Mouse (Mus musculus) gonadal fat pad, adult 2 months (tissue): ENCODE data around the gene Agbl1. TPM values are rescaled to one million over a fixed set of nuclear protein-coding genes. Genes with fewer than 3 reads are reported as not detected.
"Not testable (repeated sequence)": the region's sequence is repeated elsewhere in the genome, so short reads cannot be mapped to it uniquely, and the experiment has no call there.

Source experiments
- DNase-seq: peaks from one replicate; pipeline ENCODE4 v3.0.0-alpha.2; 2012; ENCODE audit warnings: low read depth
- polyA plus RNA-seq: library from polyadenylated mRNA; depleted of rRNA; stranded (reverse); fragments of >200 nt; gene quantifications from 2 replicates; pipeline ENCODE4 v1.2.3, GENCODE M21; 2012; rRNA removed

The Agbl1 gene
- polyA plus RNA-seq, result 0.08 TPM in 1 of 2 replicates, not detected in the other

DNA sequence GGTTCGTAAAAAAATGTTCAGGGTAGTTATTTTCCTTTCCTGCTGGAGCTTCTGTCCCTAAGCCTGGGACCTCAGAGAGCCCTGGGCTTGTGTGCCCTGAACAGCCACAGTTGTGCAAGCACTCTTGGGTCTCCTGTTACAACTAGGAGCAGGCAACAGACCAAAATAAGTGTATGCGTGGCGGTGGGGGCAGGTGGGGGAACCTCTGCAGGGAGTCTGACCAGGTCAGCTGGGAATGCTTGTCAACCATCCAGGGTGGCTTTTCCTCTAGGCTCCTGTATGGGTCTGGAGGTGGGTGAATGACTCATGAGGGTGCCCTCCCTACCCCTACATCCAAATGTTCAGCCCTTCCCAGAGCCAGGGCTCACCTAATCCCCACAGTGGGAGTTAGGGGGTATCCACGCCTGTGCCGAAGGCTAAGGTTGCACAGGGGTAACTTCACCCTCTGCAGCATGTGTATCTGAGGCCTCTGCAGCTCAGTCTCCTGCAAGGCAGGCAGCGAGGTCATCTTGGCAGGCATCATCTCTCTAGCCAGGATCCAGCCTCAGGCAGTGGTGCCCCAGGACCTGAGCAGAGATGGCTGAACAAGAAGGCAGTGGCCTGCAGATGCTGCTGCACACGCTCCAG lies at the start of gene Agbl1:
Gene Agbl1 (plus strand): TSS at position 577 of the 627 bp plus-strand sequence.
- no peak for DNase-seq

DNA sequence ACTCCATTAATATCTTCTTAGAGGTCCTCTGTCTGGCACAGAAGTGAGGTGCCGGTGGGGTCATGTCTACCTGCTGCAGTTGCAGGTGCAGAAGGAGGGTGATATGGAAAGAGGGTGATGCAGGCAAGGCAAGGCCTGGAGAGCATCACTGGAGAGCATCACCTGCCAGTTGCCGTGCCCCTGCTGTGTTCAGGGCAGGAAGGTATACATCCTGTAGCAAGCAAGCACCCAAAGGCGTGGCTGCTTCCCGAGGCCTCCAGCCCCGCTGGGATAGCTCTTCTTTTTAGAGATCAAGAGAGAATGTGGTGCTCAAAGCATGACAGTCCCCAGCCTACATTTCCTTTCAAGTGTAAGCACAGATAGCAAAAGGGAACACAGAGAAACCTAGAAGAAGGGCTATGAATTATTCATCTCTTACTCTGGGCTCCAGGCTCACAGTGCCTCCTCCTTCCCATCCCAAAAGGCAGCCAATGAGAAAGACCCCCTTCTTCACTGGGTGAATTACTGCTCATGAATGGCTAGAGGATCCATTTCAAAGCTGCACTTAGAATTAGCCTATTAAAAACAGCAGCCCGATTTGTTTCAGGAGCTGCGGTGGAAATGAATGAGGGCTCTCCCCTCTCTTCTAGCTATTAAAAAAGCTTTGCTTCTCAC lies 44.6 kb upstream of the Agbl1 start:
- no peak for DNase-seq

DNA sequence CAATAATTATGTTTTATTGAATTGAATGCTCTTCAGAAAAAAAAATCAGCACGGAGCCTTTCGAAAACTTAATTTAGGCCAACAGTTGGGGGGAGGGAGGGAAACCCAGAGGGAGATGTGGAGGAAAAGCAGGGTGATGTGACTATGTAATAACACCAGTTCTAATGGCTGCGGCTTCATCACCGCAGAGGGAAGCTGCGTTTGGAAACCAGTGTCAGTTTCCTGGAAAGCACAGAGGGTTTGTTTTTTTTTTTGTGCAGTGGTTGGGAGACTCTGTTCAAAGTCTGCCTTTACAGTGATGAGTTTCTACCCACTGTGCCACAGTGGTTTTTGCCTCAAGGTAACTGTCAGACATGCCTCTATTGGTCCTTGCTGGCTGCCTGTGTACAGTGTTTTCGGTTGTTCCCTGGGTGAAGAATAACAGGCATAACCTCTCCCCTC lies 44.0 kb upstream of the Agbl1 start:
- DNase-seq, result no peak

DNA sequence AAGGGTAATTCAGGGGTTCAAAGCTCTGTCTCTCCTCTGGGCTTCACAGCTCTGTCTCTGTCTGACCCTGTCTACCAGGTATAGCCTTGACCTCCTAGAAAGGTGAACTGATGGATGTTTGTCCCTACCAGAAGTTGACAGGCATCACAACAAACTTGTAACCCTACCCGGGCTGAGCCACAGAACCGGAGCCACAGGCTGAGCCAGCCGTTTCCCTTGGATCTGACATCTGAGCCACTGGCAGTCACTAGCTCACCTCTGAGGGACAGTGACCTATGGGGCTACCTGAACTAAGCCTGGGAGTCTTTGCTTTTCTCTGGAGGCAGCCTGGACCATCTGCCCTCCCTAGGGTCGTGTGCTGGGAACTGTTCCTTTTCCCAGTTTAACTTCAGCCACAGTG lies 11.1 kb upstream of the Agbl1 start:
- DNase-seq, result no peak

DNA sequence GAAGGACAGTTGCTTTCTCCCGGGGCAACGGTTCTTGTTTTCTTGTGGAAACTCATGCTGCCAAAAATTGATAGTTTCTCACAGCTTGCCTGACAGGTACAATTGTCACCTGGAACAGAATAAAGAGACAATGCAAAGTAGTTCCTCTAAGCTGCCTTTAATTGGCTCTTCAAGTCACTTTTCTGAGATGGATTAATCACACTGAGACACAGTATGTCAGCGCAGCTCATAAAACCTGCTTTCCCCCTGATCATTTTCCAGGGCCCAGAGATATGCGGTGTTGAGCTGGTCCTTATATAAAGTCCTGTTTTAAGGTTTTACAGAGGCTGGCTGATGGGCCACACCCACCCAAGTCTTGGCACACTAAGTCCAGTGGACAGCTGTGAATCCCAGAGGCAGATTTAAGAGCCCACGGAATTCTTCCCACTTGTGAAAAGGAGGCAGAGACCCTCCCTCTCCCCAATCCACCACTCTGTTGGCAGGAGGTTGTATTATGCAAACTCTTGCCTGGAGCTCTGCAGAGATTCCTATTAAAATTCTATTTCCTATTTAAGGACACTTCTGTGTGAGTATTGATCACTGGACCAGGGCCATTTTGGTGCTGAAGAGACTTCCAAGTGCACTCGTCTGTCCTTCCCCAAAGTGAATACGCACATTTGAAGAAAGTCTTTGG lies 9.8 kb upstream of the Agbl1 start:
- DNase-seq, result no peak

DNA sequence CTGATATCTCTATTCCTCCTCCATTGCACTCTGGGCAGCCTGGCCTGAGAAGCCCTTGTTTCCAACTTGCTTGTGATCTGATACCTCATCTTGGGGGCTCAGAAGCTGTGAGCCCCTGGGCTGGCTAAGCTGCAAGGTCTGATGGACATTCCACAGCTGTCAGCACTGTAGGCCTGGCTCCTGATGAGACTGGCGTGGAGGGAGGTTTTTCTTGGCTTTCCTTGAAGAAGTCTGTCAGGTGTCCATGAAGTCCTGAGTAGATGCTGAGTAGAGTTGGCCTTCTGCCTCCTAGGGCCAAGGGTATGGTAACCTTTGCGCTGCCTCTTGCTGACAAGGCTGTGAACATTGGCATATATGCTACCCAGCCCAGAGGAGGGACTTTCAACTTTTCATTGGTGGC lies 7.0 kb upstream of the Agbl1 start:
- no peak for DNase-seq

DNA sequence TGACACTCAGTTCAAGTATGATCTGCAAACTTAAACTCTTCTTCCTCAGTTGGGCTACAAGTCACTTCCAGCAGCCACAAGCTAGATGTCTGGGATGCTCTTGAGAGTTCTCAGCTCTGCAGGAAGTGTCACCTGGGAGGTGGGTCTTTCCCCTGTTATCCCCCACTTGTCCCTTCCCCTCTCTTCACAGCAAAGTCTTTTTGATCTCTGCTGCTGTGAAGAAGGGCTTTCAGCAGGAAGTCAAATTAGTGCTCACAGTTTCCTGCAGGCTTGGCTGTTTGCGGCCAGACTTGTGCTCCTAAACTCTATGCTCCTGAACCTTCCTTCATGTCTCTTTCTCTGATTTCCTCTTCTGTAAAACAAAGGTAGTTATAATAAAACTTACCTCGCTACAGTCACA lies 806 bp upstream of the Agbl1 start:
- DNase-seq, result no peak

DNA sequence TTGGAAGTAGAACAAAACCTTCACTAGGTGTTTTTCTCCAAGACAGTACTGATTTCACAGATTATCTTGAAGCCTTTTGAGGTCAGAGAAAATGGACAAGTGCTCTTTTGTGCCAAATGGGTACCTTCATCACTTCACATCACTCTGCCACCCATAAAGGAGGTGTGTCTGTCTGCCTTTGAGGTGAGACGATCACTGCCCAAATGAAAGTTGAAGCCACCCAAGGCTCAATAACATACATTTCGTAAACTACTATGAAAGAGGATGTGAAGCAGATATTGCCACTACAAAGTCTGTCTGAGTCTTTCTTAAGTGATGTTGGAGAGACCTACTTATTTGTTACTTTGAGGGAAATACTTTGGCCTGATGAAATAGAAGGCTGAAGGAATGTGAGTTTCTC lies 4.6 kb downstream of the Agbl1 start:
- DNase-seq, result no peak

DNA sequence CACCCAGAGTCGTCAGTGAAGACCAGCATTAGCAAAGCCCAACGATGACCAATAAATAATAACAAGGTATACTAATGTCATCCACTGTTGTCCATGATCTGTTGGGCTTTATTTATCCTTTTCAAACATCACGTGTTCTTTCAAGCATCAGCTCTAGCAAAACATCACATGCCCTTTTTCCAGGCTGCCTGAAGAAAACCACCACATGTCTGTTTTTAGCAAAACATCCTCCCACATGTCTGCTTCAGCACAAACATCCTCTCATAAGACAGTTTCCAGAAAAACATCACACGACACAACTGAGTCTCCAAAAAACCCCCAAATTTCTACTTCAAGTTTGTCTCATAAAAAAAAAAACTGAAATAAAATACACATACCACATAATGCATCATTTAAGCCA lies 7.8 kb downstream of the Agbl1 start:
- DNase-seq, result no peak

DNA sequence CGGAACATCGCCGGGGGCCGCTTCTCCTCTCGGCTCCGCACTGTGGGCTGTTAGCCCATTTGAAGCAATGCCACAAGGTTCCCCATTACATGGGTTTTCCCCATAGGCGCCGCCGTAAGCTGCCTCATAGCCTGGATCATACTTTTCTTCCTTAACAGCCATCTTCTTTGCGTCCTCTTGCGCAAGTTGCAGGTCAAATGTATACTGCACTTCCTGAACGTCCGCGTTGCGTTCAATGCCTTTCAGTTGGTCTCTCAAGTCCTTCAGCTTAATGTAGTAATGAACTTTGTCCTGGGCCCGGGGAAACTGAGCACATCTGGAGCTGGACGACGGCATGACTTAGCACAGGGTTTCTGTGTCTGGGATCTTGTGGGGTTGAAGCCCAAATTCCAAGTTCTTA lies 15.2 kb downstream of the Agbl1 start:
- DNase-seq, result not testable (repeated sequence)

DNA sequence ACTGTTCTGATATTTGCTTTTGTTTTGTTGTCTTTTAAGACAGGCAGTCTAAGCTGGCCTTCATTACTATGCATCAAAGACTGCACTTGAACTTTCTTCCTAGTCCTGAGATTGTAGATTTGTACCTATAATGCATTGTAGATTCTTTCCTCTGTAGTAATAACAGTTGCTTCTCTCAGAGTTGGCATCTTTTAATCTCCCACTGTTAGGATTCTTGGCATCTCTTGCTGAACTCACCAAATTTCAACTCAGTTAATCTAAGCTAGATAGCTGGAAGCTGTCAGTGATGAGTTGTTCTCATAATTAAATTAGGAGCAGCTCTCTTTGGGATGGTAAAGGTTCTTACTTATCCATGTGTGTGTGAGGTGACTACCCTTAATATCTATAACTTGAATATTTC lies 45.4 kb downstream of the Agbl1 start:
- DNase-seq, result no peak

DNA sequence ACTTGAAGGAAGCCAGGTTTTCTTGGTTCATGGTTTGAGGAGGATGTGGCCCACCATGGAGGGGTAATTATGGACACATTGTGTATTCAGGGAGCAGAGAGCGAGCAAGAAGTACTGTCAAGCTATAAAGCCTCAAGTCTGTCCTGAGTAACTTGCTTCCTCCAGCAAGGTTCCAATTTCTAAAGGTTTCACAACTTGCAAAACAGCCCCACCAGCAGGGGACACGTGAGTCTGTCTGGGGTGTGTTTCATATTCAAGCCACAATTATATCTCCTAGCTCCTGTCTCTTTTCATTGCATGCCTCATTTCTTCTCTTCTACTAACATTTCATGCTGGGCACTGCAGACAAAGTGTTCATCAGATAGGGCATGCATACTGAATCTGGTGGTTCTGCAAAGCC lies 53.1 kb downstream of the Agbl1 start:
- DNase-seq, result no peak

DNA sequence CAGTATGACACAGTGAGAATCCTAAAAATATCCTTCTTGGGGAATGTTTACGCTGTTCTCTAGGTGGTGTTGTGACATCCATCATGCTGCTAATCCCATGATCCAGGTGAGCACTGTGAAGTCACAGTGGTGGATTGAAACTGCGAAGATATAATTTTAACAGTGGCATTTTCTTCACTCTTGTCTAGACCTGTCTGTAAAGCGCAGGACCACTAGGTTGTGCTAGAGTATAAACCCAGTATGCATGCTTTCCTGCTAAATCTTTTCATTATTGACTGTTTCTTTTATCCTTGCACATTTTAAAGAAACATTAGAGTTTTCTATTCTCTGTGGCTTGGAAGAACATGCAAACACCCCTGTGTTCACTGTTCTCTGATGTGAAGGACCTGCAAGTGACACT lies 57.8 kb downstream of the Agbl1 start:
- no peak for DNase-seq

DNA sequence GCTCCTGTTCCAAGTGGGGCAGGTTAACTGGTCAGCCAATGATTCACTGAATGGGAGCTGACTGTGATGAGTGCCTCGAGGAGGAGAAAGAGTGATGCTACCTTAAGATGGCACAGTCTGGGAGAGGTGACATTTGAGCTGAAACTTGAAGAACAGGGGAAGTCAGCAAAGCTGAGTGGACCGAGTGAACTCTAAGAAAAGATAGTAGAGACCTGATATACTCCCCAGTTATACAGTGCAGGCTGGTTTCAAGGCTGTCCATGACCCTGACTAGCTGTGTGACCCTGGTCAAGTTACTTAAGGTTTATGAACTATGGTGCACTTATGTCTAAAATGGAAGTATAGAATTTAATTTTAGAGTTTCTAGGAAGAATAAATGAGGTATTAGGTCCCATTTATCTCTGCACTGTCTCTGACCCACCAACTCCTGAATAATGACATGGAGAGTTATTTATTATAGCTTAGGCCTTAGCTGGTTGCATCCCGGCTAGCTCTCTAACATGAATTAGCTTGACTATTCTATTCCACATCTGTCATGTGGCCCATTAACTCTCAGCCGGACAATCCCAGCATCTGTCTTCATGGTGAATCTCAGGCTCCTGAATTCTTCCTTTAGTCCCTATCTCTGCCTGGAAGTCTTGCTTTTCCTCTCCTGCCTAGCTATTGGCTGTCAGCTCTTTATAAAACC lies 92.3 kb downstream of the Agbl1 start:
- DNase-seq, result no peak

DNA sequence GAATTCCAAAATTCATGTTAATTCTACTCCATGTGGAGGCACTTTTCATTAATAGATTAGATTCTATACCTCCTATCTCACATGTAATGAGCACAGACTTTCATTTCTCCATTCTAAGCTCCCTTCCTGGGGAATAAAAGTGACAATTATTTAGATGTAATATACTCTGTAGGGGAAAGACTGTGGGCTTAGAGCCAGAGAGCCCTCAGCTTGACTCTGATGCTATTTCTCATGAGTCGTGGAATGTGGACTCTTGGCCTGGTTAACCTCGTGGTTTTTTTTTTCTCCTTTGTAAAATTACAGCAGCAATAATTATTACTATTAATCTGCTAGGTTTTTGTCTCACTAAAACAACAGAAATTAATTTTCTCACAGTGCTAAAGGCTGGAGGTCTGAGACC lies 96.4 kb downstream of the Agbl1 start:
- no peak for DNase-seq

DNA sequence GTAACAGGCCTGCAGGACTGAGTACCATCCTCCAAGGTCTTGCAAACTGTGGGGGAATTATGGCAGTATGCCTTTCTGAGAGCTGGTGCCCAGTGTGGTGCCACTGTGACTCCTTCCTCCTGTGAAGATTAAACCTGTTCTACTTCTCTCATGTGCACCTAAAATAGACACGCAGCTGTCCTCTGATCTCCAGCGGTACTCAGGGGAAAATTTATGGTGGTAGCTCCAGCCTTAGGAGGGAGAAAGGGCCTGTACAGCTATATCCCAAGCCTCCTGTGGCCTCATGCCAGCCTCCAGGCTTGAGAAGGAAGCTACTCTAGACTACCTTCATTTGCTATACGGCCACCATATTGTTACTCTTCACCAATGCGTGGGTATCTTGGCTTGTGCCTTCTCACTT lies 109.6 kb downstream of the Agbl1 start:
- DNase-seq, result no peak

DNA sequence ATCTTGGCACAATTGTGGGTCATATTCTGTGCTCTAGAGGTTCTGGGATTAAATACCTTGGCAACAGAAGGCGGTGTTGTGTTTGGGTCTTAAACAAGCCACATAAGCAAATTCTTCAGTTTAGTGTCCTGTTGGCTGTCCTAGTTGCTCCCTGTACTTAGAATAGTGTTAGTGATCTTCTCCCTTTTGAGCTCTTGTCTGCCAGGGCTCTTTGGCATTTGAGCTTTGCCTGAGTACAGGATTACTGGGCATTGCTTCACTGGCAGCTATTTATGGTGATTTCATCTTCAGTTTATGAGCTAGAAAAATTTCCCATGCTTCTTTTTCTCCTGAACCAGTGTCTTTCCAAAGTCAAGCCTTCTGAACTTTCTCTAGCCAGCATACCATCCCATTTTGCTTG lies 111.9 kb downstream of the Agbl1 start:
- DNase-seq, result no peak

DNA sequence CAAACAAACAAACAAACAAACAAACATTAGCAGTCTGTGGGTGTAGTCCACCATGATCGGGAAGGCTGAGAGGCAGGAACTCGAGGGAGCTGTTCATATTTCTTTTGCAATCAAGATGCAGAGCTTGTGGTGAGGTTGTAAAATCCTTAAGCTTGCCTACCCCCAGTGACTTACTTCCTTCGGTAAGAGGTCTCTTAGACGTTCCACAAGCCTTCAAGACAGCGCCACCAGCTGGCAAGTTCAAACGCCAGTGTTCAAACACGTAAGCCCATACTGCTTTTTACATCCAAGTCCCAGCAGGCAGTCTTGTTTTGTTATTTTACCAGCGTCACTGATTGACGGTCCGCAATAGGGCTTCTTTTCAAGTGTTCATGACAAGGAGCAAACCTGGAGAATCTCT lies 123.8 kb downstream of the Agbl1 start:
- no peak for DNase-seq

DNA sequence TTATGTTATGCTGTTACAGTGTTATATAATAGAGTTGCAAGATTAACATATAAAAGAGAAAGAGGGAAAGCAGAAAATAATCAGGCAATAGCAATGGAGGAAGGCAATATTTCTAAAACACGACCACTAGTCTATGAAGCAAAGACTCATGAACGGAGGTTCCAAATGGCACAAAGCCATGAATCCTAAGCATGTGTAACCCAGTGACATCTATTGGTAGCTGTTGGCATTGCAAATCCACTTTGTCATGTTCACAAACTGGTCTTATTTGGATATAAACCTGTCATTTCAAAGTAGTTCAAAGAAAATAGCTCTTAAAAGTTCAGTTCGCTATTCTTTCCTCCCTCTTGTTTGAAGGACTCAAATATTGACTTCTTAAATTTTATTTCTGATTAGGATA lies 124.8 kb downstream of the Agbl1 start:
- no peak for DNase-seq

DNA sequence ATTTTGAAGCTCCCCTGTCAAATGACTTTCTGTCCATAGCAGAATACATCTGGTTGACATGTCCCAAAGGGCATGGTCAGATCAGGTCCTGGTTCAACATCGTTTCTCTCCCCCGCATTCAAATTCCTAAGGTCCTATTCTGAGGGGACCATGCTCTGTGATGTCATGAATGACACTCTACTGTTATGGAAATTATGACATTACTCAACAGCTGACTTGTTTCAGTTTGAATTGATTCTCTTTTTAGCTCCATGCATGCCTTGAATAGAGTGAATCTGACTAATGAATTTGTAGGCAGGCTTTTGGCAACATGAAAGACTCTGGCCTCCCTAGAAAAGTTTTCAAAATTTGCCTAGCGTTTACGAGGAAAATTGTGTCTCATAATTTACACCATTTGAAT lies 141.6 kb downstream of the Agbl1 start:
- no peak for DNase-seq

DNA sequence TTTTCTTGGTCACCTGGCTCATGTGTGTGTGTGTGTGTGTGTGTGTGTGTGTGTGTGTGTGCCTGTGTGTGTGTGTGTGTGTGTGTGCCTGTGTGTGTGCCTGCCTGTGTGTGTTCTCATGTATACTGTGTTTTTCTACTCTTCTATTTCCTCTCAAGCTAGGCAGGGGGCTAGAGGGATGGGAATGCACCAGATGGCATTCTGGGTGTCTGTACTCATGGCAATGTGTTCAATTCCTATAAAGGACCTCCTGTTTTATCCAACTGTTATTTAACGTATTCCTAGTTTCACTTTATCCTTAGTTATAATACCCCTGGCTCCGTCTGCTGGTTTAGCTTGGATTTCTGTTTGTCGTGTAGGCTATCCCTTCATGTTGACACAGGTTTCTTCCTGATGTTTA lies 149.8 kb downstream of the Agbl1 start:
- DNase-seq, result no peak

DNA sequence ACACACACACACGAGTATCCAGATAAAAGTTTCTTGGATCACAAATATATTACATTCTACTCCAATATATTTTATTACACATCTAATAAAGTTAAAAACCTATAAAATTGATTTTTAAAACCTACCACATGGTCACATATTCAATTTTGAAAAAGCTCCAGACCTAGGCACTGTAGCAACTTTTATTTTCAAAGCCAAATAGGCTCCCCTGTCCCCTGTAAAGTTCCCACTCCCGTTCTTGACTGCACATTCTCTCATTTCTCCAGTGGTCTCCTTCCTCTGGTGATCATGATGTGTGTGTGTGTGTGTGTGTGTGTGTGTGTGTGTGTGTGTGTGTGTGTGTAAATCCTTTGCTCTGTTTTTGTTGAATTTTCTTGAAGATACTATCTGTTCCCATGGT lies 152.3 kb downstream of the Agbl1 start:
- DNase-seq, result no peak

DNA sequence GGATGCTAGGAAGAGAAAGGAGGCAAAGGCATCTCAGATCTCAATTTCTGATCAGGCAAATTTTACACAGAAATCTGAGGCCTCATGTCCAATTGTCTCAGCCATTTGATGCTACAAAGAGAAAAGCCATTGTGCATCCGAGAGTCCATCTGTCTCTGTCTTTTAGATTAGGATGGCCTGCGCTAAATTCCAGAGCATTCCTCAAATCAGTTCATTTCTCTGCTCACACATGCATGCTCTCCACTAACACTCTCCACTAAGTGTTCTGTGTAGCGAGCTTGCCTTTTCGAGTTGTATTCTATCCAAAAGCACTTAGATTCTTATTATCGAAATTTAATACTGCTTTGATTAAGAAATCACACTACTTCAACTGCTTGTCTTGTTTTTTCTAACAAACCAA lies 159.6 kb downstream of the Agbl1 start:
- DNase-seq, result no peak
